ENCODE assay signal across 22 mouse cellular contexts in the genomic region with DNA sequence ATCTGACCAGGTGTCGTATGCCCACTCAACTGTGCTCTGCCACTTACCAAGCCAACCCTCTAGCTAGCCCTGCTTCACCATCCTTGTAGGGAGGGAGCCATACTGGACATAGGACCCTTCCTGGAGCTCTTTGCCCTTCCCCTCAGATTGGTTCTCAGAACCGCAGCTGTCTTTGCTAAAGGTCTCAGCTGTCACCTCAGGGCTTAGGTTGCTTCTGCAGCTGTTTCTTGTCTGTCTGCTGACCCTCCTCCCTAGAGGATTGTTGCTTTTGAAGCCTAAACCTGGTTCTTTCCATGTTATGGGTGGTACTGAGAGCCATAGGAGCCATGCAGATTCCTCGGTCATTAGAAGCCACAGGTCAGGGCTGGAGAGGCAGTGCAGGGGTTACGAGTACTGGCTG. TPM values are rescaled to one million over a fixed set of nuclear protein-coding genes. Genes with fewer than 3 reads are reported as not detected.
A peak's percentile ranks its signal among the peaks of the same experiment; 100 is the strongest.
DNase-seq lines count a peak whose midpoint lies in the region; ATAC-seq and TF ChIP-seq lines count a peak whose summit lies in the region.
"Had no signal": no experiment of that assay in that cellular context is flagged by ENCODE, and none has a peak within 500 bp of the region (broad histone marks: within the 10 kb centered on the region; RNA-seq: fewer than 3 reads in every experiment).

No protein-coding gene starts in this region.

- peaks cover 40% of the 10 kb centered on the region for H3K36me3 ChIP-seq in heart, embryonic 10.5 days
- H3K36me3 ChIP-seq in kidney, postnatal 0 days (ENCODE audit: insufficient read depth, low read length), result peaks cover 19% of the 10 kb centered on the region
- peaks cover 99% of the 10 kb centered on the region for H3K36me3 ChIP-seq in liver, embryonic 15.5 days (replicated peaks)
- H3K36me3 ChIP-seq in myocyte (ENCODE audit: control insufficient read depth, insufficient read depth), result peaks cover 12% of the 10 kb centered on the region

- 0 out of 2 replicates have a peak overlapping the region, but pooled peaks have one; percentile 36 for H3K27ac ChIP-seq in heart, embryonic 10.5 days
- no peak overlapping the region for H3K27ac ChIP-seq in kidney, postnatal 0 days
- peak overlapping the region; percentile 96; the same call in 1 of the 2 replicates for H3K27ac ChIP-seq in liver, embryonic 15.5 days (replicated peaks)
- H3K27ac ChIP-seq: embryonic facial prominence, embryonic 15.5 days; forebrain, embryonic 10.5 days; hindbrain, embryonic 13.5 days; hindbrain, postnatal 0 days had no signal

- H3K79me2 ChIP-seq in myocyte (ENCODE audit: control insufficient read depth, insufficient read depth), result no peaks in the 10 kb centered on the region

- H3K4me1 ChIP-seq in heart, embryonic 10.5 days, result peaks cover 14% of the 10 kb centered on the region
- no peaks in the 10 kb centered on the region for H3K4me1 ChIP-seq in kidney, postnatal 0 days (replicated peaks; ENCODE audit: insufficient read depth, low read length)
- H3K4me1 ChIP-seq in liver, embryonic 15.5 days (replicated peaks), result peaks cover 73% of the 10 kb centered on the region
- H3K4me1 ChIP-seq: embryonic facial prominence, embryonic 15.5 days; hindbrain, embryonic 13.5 days had no signal

- WGBS in heart, embryonic 10.5 days, result 68% methylated on average over 4 of the region's 4 CpGs
- 49% methylated on average over 4 of the region's 4 CpGs for WGBS in kidney, postnatal 0 days
- 77% methylated on average over 4 of the region's 4 CpGs for WGBS in liver, embryonic 15.5 days (ENCODE audit: insufficient replicate concordance)

- intact Hi-C loops in heart, postnatal 14 days (cut with DNase I), result loop anchor here (5.0 kb wide), 1 partner anchor 40 kb away; a partner anchor contains a TSS

- TF ChIP-seq CTCF in kidney, postnatal 0 days (IDR thresholded peaks at IDR 0.05; ENCODE audit: low read depth), result no peak

- H3K27me3 ChIP-seq in heart, embryonic 10.5 days (ENCODE audit: insufficient read depth, poor library complexity, severe bottlenecking), result no peaks in the 10 kb centered on the region
- no peaks in the 10 kb centered on the region for H3K27me3 ChIP-seq in kidney, postnatal 0 days (ENCODE audit: insufficient read depth, low read length)
- H3K27me3 ChIP-seq in liver, embryonic 15.5 days, result no peaks in the 10 kb centered on the region
- H3K27me3 ChIP-seq in myocyte (ENCODE audit: control insufficient read depth, insufficient read depth, insufficient read length), result no peaks in the 10 kb centered on the region
- H3K27me3 ChIP-seq: embryonic facial prominence, embryonic 15.5 days; hindbrain, embryonic 13.5 days had no signal

- no peak overlapping the region for H3ac ChIP-seq in myocyte (ENCODE audit: control insufficient read depth, insufficient read length)

- no peak overlapping the region for H3K4me3 ChIP-seq in heart, embryonic 10.5 days
- no peak overlapping the region for H3K4me3 ChIP-seq in kidney, postnatal 0 days (replicated peaks; ENCODE audit: low read depth, low read length)
- H3K4me3 ChIP-seq in liver, embryonic 15.5 days (replicated peaks), result no peak overlapping the region
- H3K4me3 ChIP-seq in myocyte, result no peak overlapping the region
- H3K4me3 ChIP-seq: embryonic facial prominence, embryonic 15.5 days; erythroblast, embryonic 14.5 days; forebrain, embryonic 10.5 days; hindbrain, embryonic 13.5 days had no signal

- H3K4me2 ChIP-seq in kidney, postnatal 0 days (ENCODE audit: low read length), result no peak overlapping the region
- no peak overlapping the region for H3K4me2 ChIP-seq in liver, embryonic 15.5 days
- H3K4me2 ChIP-seq in myocyte (ENCODE audit: low read depth), result peak overlapping the region; percentile 7
- H3K4me2 ChIP-seq: embryonic facial prominence, embryonic 15.5 days; hindbrain, embryonic 13.5 days had no signal

- no peak overlapping the region for H3K9ac ChIP-seq in kidney, postnatal 0 days (ENCODE audit: low read depth, low read length)
- no peak overlapping the region for H3K9ac ChIP-seq in liver, embryonic 15.5 days
- H3K9ac ChIP-seq: embryonic facial prominence, embryonic 15.5 days; hindbrain, embryonic 13.5 days had no signal

- ATAC-seq in kidney, postnatal 0 days (replicated peaks; ENCODE audit: low FRiP score, low read depth), result no peak
- ATAC-seq in liver, embryonic 15.5 days (ENCODE audit: insufficient read depth), result no peak
- ATAC-seq: forebrain, embryonic 14.5 days; hindbrain, postnatal 0 days had no signal

- H3K9me3 ChIP-seq in heart, embryonic 10.5 days, result no peaks in the 10 kb centered on the region
- H3K9me3 ChIP-seq in kidney, postnatal 0 days (replicated peaks; ENCODE audit: low read length), result no peaks in the 10 kb centered on the region
- H3K9me3 ChIP-seq in liver, embryonic 15.5 days (replicated peaks), result no peaks in the 10 kb centered on the region
- H3K9me3 ChIP-seq: embryonic facial prominence, embryonic 15.5 days; hindbrain, embryonic 13.5 days had no signal

- TF ChIP-seq POLR2A in myocyte (IDR thresholded peaks at IDR 0.05; ENCODE audit: insufficient read length, low read depth), result no peak

- no peak for DNase-seq in heart, embryonic 10.5 days (ENCODE audit: low spot score)
- no peak for DNase-seq in heart, postnatal 14 days
- DNase-seq in kidney, postnatal 0 days (ENCODE audit: low spot score), result peak; percentile 59
- DNase-seq in kidney, postnatal 4 days, result no peak
- no peak for DNase-seq in liver
- DNase-seq in urinary bladder, postnatal 36 days (ENCODE audit: low spot score in 2 of 2), result no peak
- DNase-seq: adrenal gland, adult 2 months; adrenal gland, postnatal 25 days; cerebellum, adult 18-20 months; cerebellum, adult 9-11 months; cerebellum, postnatal 36 days; gastrocnemius, postnatal 25 days; heart, adult 11 months; heart, postnatal 10 days had no signal

TF ChIP-seq in myocyte, 11 proteins besides CTCF, POLR2A, EP300 and RAD21:
- no peak for TF ChIP-seq CEBPB (IDR thresholded peaks at IDR 0.05; ENCODE audit: insufficient read depth, poor library complexity, severe bottlenecking)
- no peak for TF ChIP-seq POLR2AphosphoS2 (IDR thresholded peaks at IDR 0.05; ENCODE audit: insufficient read length, low read depth)
- peak; percentile 96 to 99 (median 99) for TF ChIP-seq MYOD1 (IDR thresholded peaks at IDR 0.05; ENCODE audit: control insufficient read depth in 1 of 3, insufficient read length in 2 of 3, low read depth in 2 of 3)
- peak; percentile 85 for TF ChIP-seq TCF3 (IDR thresholded peaks at IDR 0.05; ENCODE audit: insufficient read length, low read depth)
- TF ChIP-seq SRF (IDR thresholded peaks at IDR 0.05; ENCODE audit: control insufficient read depth, insufficient read length, low read depth), result no peak
- no peak for TF ChIP-seq MAX (IDR thresholded peaks at IDR 0.05; ENCODE audit: low read depth)
- TF ChIP-seq USF1 (IDR thresholded peaks at IDR 0.05; ENCODE audit: low read depth), result no peak
- TF ChIP-seq E2F4 (IDR thresholded peaks at IDR 0.05; ENCODE audit: insufficient read depth), result no peak
- TF ChIP-seq MYOG (IDR thresholded peaks at IDR 0.05; ENCODE audit: control insufficient read depth in 1 of 3, insufficient read depth in 1 of 3, insufficient read length in 2 of 3, low read depth in 2 of 3), result peak; percentile 89 to 98 (median 97)
- peak; percentile 99 for TF ChIP-seq TCF12 (IDR thresholded peaks at IDR 0.05; ENCODE audit: insufficient read depth, poor library complexity, severe bottlenecking)
- no peak for TF ChIP-seq REST (IDR thresholded peaks at IDR 0.05; ENCODE audit: insufficient read depth, insufficient read length)
TF ChIP-seq in myocyte: peak in this region for 4.

RNA-seq across cellular contexts. Expression of a gene that starts 34.9 kb away (rescaled TPM):
- 32.3 and 36.9 TPM in 2 replicates for polyA plus RNA-seq in heart, embryonic 10.5 days (2016; fragmentation: Nextera tagmentation; extraction: Ambion mirVana)
- 10 to 100 TPM; 10.7 to 10.9 TPM for total RNA-seq in heart, postnatal 14 days (2021)
- polyA plus RNA-seq in kidney, postnatal 0 days (2015; fragmentation: Nextera tagmentation; extraction: Ambion mirVana), result 31.8 and 34.0 TPM in 2 replicates
- 12.8 and 13.4 TPM in 2 replicates for polyA plus RNA-seq in liver, embryonic 15.5 days (2015; fragmentation: Nextera tagmentation; extraction: Ambion mirVana)
- polyA plus RNA-seq in myocyte (2012; fragmentation: generic; extraction: Trizol), result 12.0 TPM

RNA-seq across cellular contexts. Expression of a gene that starts 40.0 kb away (rescaled TPM):
- polyA plus RNA-seq in heart, embryonic 10.5 days (2016; fragmentation: Nextera tagmentation; extraction: Ambion mirVana), result 16.3 and 17.3 TPM in 2 replicates
- 10 to 100 TPM; 30.0 to 34.2 TPM for total RNA-seq in heart, postnatal 14 days (2021)
- 13.8 and 14.9 TPM in 2 replicates for polyA plus RNA-seq in kidney, postnatal 0 days (2015; fragmentation: Nextera tagmentation; extraction: Ambion mirVana)
- 42.8 and 50.4 TPM in 2 replicates for polyA plus RNA-seq in liver, embryonic 15.5 days (2015; fragmentation: Nextera tagmentation; extraction: Ambion mirVana)
- polyA plus RNA-seq in myocyte (2012; fragmentation: generic; extraction: Trizol), result 32.3 TPM
